Comparison of ENCODE assay signal across 11 mouse cellular contexts in genomic region chr4:145254418-145254817, GRCm38 (mm10). TPM values are rescaled to one million over a fixed set of nuclear protein-coding genes. Genes with fewer than 3 reads are reported as not detected.
A peak's percentile ranks its signal among the peaks of the same experiment; 100 is the strongest.
DNase-seq lines count a peak whose midpoint lies in the region; ATAC-seq lines count a peak whose summit lies in the region.
"Had no signal": no experiment of that assay in that cellular context is flagged by ENCODE, and none has a peak within 500 bp of the region (broad histone marks: within the 10 kb centered on the region; RNA-seq: fewer than 3 reads in every experiment).

No protein-coding gene starts in this region.

- H3K27ac ChIP-seq in heart, embryonic 16.5 days (ENCODE audit: low read length): no peak overlapping the region
- H3K27ac ChIP-seq: embryonic facial prominence, embryonic 13.5 days; lung, embryonic 15.5 days had no signal

- intact Hi-C loops in gastrocnemius, postnatal 14 days (cut with DNase I; ENCODE audit: low total_unique reads): no loop called here
- intact Hi-C loops in left cerebral cortex, postnatal 10 days (cut with DNase I): no loop called here

- peak overlapping the region; percentile 37 for H3K4me2 ChIP-seq in heart, embryonic 16.5 days (ENCODE audit: low read depth, low read length)
- H3K4me2 ChIP-seq: embryonic facial prominence, embryonic 13.5 days; lung, embryonic 15.5 days had no signal

- no peak overlapping the region for H3K4me3 ChIP-seq in heart, embryonic 16.5 days (ENCODE audit: low read length)
- H3K4me3 ChIP-seq: embryonic facial prominence, embryonic 13.5 days; lung, embryonic 15.5 days had no signal

- 34% methylated on average over 13 of the region's 13 CpGs for WGBS in heart, embryonic 16.5 days

- peak; percentile 89 for ATAC-seq in CD4-positive, CD25-positive, alpha-beta regulatory T cell, adult 4 months
- no peak for ATAC-seq in heart, embryonic 16.5 days (replicated peaks; ENCODE audit: extremely low read depth, insufficient read depth, low FRiP score)
- ATAC-seq: hindbrain, embryonic 16.5 days had no signal

- H3K36me3 ChIP-seq in heart, embryonic 16.5 days (ENCODE audit: control insufficient read depth, insufficient read depth): no peaks in the 10 kb centered on the region
- H3K36me3 ChIP-seq: embryonic facial prominence, embryonic 13.5 days; lung, embryonic 15.5 days had no signal

- H3K9me3 ChIP-seq in heart, embryonic 16.5 days (replicated peaks; ENCODE audit: control insufficient read depth, low read length): no peaks in the 10 kb centered on the region
- H3K9me3 ChIP-seq: embryonic facial prominence, embryonic 13.5 days; lung, embryonic 15.5 days had no signal

- 0 out of 2 replicates have a peak, but pooled peaks cover 2% of the 10 kb centered on the region for H3K27me3 ChIP-seq in heart, embryonic 16.5 days (ENCODE audit: control insufficient read depth, insufficient read depth, low read length)
- H3K27me3 ChIP-seq: embryonic facial prominence, embryonic 13.5 days; lung, embryonic 15.5 days had no signal

- no peak overlapping the region for H3K9ac ChIP-seq in heart, embryonic 16.5 days (ENCODE audit: low read length)
- H3K9ac ChIP-seq: embryonic facial prominence, embryonic 13.5 days; lung, embryonic 15.5 days had no signal

- peak; percentile 34 for DNase-seq in gastrocnemius, postnatal 14 days
- no peak for DNase-seq in gastrocnemius, postnatal 10 days
- DNase-seq in monocyte, adult 2 months (ENCODE audit: low read depth in 1 of 2, low spot score in 2 of 2): peak; percentile 48 to 75
- DNase-seq in cerebellum, postnatal 14 days: no peak
- no peak for DNase-seq in neural tube, embryonic 10.5 days (ENCODE audit: extremely low spot score, low spot score)
- DNase-seq in left cerebral cortex, postnatal 10 days (ENCODE audit: extremely low spot score in 1 of 2, low spot score in 2 of 2): no peak

- no peaks in the 10 kb centered on the region for H3K4me1 ChIP-seq in heart, embryonic 16.5 days (ENCODE audit: control insufficient read depth, insufficient read depth, low read length)
- H3K4me1 ChIP-seq: embryonic facial prominence, embryonic 13.5 days; lung, embryonic 15.5 days had no signal

RNA-seq across cellular contexts. Expression of gene Tnfrsf1b, which starts 7.7 kb away (rescaled TPM):
- total RNA-seq in gastrocnemius, postnatal 14 days (2021): 1 to 10 TPM; 2.9 to 4.0 TPM
- 1 to 10 TPM; 4.4 to 5.8 TPM for total RNA-seq in gastrocnemius, postnatal 10 days (2021)
- 100 to 1,000 TPM; 115 to 174 TPM for polyA plus RNA-seq in CD4-positive, CD25-positive, alpha-beta regulatory T cell, adult 4 months (2017; shearing (Covaris generic))
- polyA plus RNA-seq in heart, embryonic 16.5 days (2015; fragmentation: Nextera tagmentation; extraction: Ambion mirVana): 4.1 and 5.2 TPM in 2 replicates
- total RNA-seq in left cerebral cortex, postnatal 10 days (2021): 1 to 10 TPM; 2.8 to 3.6 TPM

RNA-seq across cellular contexts. Expression of gene Vps13d, which starts 59.6 kb away (rescaled TPM):
- 10 to 100 TPM; 22.7 to 25.9 TPM for total RNA-seq in gastrocnemius, postnatal 14 days (2021)
- 10 to 100 TPM; 26.3 to 27.2 TPM for total RNA-seq in gastrocnemius, postnatal 10 days (2021)
- polyA plus RNA-seq in CD4-positive, CD25-positive, alpha-beta regulatory T cell, adult 4 months (2017; shearing (Covaris generic)): 10 to 100 TPM; 19.0 to 20.6 TPM
- polyA plus RNA-seq in heart, embryonic 16.5 days (2015; fragmentation: Nextera tagmentation; extraction: Ambion mirVana): 7.6 and 9.0 TPM in 2 replicates
- total RNA-seq in left cerebral cortex, postnatal 10 days (2021): 10 to 100 TPM; 52.8 to 53.6 TPM

Comparison
In these comparisons a context has a peak if more than half of its experiments do, and no peak if none do; other contexts are left out.
1. DNase-seq: peak in gastrocnemius, postnatal 14 days (single experiment) and monocyte, adult 2 months (2 of 2); none in gastrocnemius, postnatal 10 days (single experiment), cerebellum, postnatal 14 days (0 of 2), neural tube, embryonic 10.5 days (single experiment) and left cerebral cortex, postnatal 10 days (0 of 2).